Mouse (Mus musculus) gastrocnemius, adult 8-10 months (tissue): ENCODE measurements at regions not wholly inside any gene's neighbourhood (a gene's known extent, or its start where the extent isn't known, plus 50 kb on each side); places are given as distances from the start of the nearest gene placed in this dataset.
A peak's percentile ranks its signal among the peaks of the same experiment; 100 is the strongest.

ENCODE experiments used
- DNase-seq, 2 experiments: peaks; one replicate each; pipeline ENCODE4 v3.0.0; 2022; ENCODE audit warnings: low spot score in 2 of 2

DNA sequence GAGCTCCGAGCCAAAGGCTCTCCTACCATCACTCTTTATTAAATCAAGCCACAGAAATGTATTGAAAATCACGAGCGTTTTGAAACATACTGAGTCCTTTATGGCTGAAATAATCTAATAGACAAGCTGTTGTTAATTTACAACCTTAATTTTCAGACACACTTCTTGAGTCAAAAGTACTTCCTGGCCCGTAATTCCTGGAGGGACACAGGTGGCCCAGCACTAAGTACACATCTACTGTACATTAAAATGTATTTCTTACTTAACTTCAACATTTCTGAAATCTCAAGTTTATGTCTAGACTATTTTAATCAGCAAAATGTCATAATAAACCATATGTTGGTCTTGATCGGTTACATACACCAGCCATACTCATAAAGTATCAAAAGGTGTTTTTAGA is 2163.3 kb upstream of the Gm7489 start:
- no peak for DNase-seq

DNA sequence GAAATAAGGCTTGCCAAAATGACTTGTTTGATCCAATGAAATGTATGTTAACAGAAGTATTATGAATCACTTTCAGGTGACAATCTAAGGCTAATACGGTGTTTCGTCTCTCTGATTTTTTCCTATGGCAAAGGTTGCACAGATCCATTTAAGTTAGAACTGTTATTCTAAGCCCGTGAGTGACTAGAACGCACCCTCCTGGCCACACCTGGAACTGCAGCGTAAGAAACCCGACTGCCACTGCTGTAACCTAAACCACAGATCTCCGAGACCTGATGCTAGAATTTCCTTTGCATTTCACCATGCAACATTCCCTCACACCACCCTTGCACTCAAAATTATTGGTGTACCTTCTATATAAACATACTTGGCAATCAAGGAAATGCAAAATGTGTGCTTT is 2160.6 kb upstream of the Gm7489 start:
- no peak for DNase-seq

DNA sequence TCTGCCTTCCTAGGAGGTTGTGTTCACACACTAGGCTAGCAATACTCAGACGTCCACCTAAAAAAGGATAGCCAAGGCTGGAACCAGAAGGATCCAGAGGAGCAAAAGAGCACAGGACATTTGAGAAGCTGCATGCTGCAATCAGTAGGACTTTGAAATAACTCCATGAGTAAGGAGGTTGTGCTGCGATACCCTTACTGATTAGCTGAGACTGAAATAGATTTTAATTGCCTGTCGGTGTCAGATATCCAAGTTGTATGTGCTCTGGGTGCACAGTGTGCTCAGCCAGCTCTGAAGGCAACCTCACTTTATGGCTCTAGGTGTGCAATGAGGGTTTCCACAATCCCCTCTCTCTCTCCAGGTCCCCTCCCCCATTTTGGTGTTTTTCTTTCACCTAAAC is 2159.2 kb upstream of the Gm7489 start:
- DNase-seq: no peak

DNA sequence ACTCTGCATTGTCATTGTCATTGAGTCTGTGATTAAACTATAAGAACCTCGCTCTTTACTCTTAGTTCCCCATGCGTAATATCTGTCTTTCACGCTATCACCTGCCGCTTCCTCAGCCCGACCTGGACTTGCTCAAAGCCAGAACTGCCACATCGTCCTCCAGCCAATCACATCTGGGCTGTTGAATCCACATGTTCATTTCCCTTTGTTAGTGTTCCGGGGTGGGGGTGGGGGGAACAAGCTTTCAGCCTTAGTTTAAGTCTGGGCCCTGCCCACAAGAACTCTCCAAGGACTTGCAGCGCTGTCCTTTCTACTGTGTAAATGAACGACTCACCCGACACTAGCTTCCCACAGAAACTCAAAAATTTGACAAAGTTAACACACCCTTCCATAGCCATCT is 2154.6 kb upstream of the Gm7489 start:
- DNase-seq: no peak

DNA sequence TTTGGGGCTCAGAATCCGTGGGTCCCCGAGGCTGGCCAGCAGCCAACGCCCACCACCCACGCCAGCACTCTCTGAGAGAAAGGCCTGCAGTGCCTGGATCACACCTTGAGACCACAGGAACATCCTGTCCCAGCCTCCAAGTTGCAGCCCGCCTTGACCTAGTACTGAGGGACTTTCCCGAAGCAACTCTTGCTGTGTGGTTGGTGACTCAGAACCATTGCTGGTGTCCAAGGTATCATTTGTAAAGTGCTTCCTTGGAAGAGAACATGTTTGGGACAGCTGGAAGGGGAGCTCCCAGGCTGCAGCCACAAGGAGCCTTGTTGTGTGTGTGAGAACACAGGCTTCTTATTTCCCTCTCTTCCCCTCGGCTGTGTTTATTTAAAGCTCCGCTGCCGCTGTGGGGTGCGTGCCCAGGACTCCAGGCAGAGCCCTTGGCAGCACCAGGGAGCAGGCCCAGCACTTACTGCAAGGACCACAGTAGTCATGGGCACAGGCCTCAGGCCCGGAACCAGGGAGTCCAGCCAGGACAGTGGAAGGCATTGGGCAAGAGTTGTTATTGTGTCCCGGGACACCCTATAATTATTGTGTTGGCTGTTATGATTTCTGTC is 2153.8 kb upstream of the Gm7489 start:
- DNase-seq: peak; percentile 71 to 77

DNA sequence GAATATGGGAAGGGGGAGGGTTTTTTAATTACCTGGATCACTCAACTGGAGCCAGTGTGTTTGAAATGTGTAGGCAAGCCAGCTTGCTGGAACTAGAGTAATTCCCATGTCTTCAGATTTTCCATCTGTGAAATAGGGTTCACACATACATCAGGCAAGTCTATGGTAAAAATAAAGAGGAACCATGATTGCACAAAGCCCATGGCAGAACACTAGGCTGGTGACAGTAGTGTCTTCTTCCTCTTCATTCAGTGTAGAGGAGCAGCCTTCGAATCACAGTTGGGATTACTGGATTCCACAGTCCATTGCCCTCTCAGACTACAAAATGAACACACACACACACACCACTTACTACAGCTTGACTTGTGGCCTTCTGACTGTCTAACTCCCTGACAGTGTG is 2150.5 kb upstream of the Gm7489 start:
- no peak for DNase-seq
